Comparison of ENCODE assay signal across 8 mouse cellular contexts in genomic region chr8:69888902-69889301, GRCm38 (mm10). TPM values are rescaled to one million over a fixed set of nuclear protein-coding genes. Genes with fewer than 3 reads are reported as not detected.
A peak's percentile ranks its signal among the peaks of the same experiment; 100 is the strongest.
DNase-seq lines count a peak whose midpoint lies in the region; ATAC-seq lines count a peak whose summit lies in the region.

No protein-coding gene starts in this region.

- peaks cover 25% of the 10 kb centered on the region for H3K4me1 ChIP-seq in heart, embryonic 16.5 days (ENCODE audit: control insufficient read depth, insufficient read depth, low read length)
- H3K4me1 ChIP-seq in embryonic facial prominence, embryonic 11.5 days (ENCODE audit: control insufficient read depth, insufficient read depth, low read length), result peaks cover 8% of the 10 kb centered on the region; the same call in 1 of the 2 replicates
- peaks cover 40% of the 10 kb centered on the region for H3K4me1 ChIP-seq in hindbrain, embryonic 12.5 days
- peaks cover 61% of the 10 kb centered on the region for H3K4me1 ChIP-seq in midbrain, embryonic 13.5 days (replicated peaks)

- no peak overlapping the region for H3K27ac ChIP-seq in heart, embryonic 16.5 days (ENCODE audit: low read length)
- no peak overlapping the region for H3K27ac ChIP-seq in embryonic facial prominence, embryonic 11.5 days (replicated peaks; ENCODE audit: low read depth, low read length)
- no peak overlapping the region for H3K27ac ChIP-seq in hindbrain, embryonic 12.5 days
- H3K27ac ChIP-seq in midbrain, embryonic 13.5 days, result no peak overlapping the region

- DNase-seq in heart, adult 9 months (ENCODE audit: low spot score in 2 of 2), result no peak
- DNase-seq in embryonic facial prominence, embryonic 11.5 days (ENCODE audit: low spot score), result no peak
- DNase-seq in thymus, postnatal 10 days (ENCODE audit: low spot score in 2 of 2), result no peak
- no peak for DNase-seq in yolk sac, embryonic 10.5 days (ENCODE audit: low spot score)
- no peak for DNase-seq in ovary, postnatal 10 days (ENCODE audit: low spot score)

- ATAC-seq in heart, embryonic 16.5 days (replicated peaks; ENCODE audit: extremely low read depth, insufficient read depth, low FRiP score), result no peak
- ATAC-seq in embryonic facial prominence, embryonic 11.5 days (replicated peaks; ENCODE audit: insufficient number of reproducible peaks, low FRiP score, low TSS enrichment, low read depth), result 0 out of 2 replicates have a peak, but pooled peaks have one; percentile 32
- ATAC-seq in hindbrain, embryonic 12.5 days (ENCODE audit: low FRiP score), result 0 out of 2 replicates have a peak, but pooled peaks have one; percentile 24
- ATAC-seq in midbrain, embryonic 13.5 days, result no peak

- H3K36me3 ChIP-seq in heart, embryonic 16.5 days (ENCODE audit: control insufficient read depth, insufficient read depth), result peaks cover 4% of the 10 kb centered on the region
- H3K36me3 ChIP-seq in embryonic facial prominence, embryonic 11.5 days (replicated peaks; ENCODE audit: control insufficient read depth, insufficient read depth, low read depth, low read length), result no peaks in the 10 kb centered on the region
- peaks cover 11% of the 10 kb centered on the region; the same call in 1 of the 2 replicates for H3K36me3 ChIP-seq in hindbrain, embryonic 12.5 days
- peaks cover 15% of the 10 kb centered on the region for H3K36me3 ChIP-seq in midbrain, embryonic 13.5 days

- peak overlapping the region; percentile 46 for H3K9ac ChIP-seq in heart, embryonic 16.5 days (ENCODE audit: low read length)
- H3K9ac ChIP-seq in embryonic facial prominence, embryonic 11.5 days (replicated peaks; ENCODE audit: low read length), result no peak overlapping the region
- H3K9ac ChIP-seq in hindbrain, embryonic 12.5 days, result peak overlapping the region; percentile 2; the same call in 1 of the 2 replicates
- peak overlapping the region; percentile 30; the same call in 1 of the 2 replicates for H3K9ac ChIP-seq in midbrain, embryonic 13.5 days (replicated peaks)

- H3K27me3 ChIP-seq in heart, embryonic 16.5 days (ENCODE audit: control insufficient read depth, insufficient read depth, low read length), result peaks cover 67% of the 10 kb centered on the region
- peaks cover 68% of the 10 kb centered on the region for H3K27me3 ChIP-seq in embryonic facial prominence, embryonic 11.5 days (ENCODE audit: control insufficient read depth, insufficient read depth, low read length)
- H3K27me3 ChIP-seq in hindbrain, embryonic 12.5 days, result peaks cover 81% of the 10 kb centered on the region
- peaks cover 70% of the 10 kb centered on the region for H3K27me3 ChIP-seq in midbrain, embryonic 13.5 days

- no peaks in the 10 kb centered on the region for H3K9me3 ChIP-seq in heart, embryonic 16.5 days (replicated peaks; ENCODE audit: control insufficient read depth, low read length)
- H3K9me3 ChIP-seq in embryonic facial prominence, embryonic 11.5 days (replicated peaks; ENCODE audit: control insufficient read depth, low read length), result no peaks in the 10 kb centered on the region
- H3K9me3 ChIP-seq in hindbrain, embryonic 12.5 days (replicated peaks), result no peaks in the 10 kb centered on the region
- H3K9me3 ChIP-seq in midbrain, embryonic 13.5 days, result no peaks in the 10 kb centered on the region

- H3K4me2 ChIP-seq in heart, embryonic 16.5 days (ENCODE audit: low read depth, low read length), result peak overlapping the region; percentile 61
- 0 out of 2 replicates have a peak overlapping the region, but pooled peaks have one; percentile 8 for H3K4me2 ChIP-seq in embryonic facial prominence, embryonic 11.5 days (ENCODE audit: low read depth, low read length)
- H3K4me2 ChIP-seq in hindbrain, embryonic 12.5 days (replicated peaks), result peak overlapping the region; percentile 42
- H3K4me2 ChIP-seq in midbrain, embryonic 13.5 days (replicated peaks), result peak overlapping the region; percentile 46

- H3K4me3 ChIP-seq in heart, embryonic 16.5 days (ENCODE audit: low read length), result peak overlapping the region; percentile 47
- H3K4me3 ChIP-seq in embryonic facial prominence, embryonic 11.5 days (ENCODE audit: low read depth, low read length), result 0 out of 2 replicates have a peak overlapping the region, but pooled peaks have one; percentile 5
- peak overlapping the region; percentile 23 for H3K4me3 ChIP-seq in hindbrain, embryonic 12.5 days
- peak overlapping the region; percentile 26 for H3K4me3 ChIP-seq in midbrain, embryonic 13.5 days (replicated peaks)

- whole genome bisulfite sequencing in heart, embryonic 16.5 days, result 5% methylated on average over 32 of the region's 32 CpGs
- 4% methylated on average over 32 of the region's 32 CpGs for WGBS in embryonic facial prominence, embryonic 11.5 days
- WGBS in hindbrain, embryonic 12.5 days, result 4% methylated on average over 32 of the region's 32 CpGs
- WGBS in midbrain, embryonic 13.5 days, result 3% methylated on average over 32 of the region's 32 CpGs

RNA-seq across cellular contexts. Expression of gene Cilp2, which starts 1.4 kb away (rescaled TPM):
- 0.29 and 0.47 TPM in 2 replicates for polyA plus RNA-seq in heart, embryonic 16.5 days (2015; fragmentation: Nextera tagmentation; extraction: Ambion mirVana)
- 0.32 and 0.66 TPM in 2 replicates for polyA plus RNA-seq in embryonic facial prominence, embryonic 11.5 days (2014; fragmentation: Nextera tagmentation; extraction: Ambion mirVana)
- polyA plus RNA-seq in hindbrain, embryonic 12.5 days (2016; fragmentation: Nextera tagmentation; extraction: Ambion mirVana), result 1.2 and 1.5 TPM in 2 replicates
- polyA plus RNA-seq in midbrain, embryonic 13.5 days (2015; fragmentation: Nextera tagmentation; extraction: Ambion mirVana), result 2.1 TPM in 2 replicates

RNA-seq across cellular contexts. Expression of gene Tssk6, which starts 13.1 kb away (rescaled TPM):
- polyA plus RNA-seq in heart, embryonic 16.5 days (2015; fragmentation: Nextera tagmentation; extraction: Ambion mirVana), result 1.1 and 2.0 TPM in 2 replicates
- 3.2 and 3.7 TPM in 2 replicates for polyA plus RNA-seq in embryonic facial prominence, embryonic 11.5 days (2014; fragmentation: Nextera tagmentation; extraction: Ambion mirVana)
- 4.1 and 4.7 TPM in 2 replicates for polyA plus RNA-seq in hindbrain, embryonic 12.5 days (2016; fragmentation: Nextera tagmentation; extraction: Ambion mirVana)
- polyA plus RNA-seq in midbrain, embryonic 13.5 days (2015; fragmentation: Nextera tagmentation; extraction: Ambion mirVana), result 3.7 and 4.1 TPM in 2 replicates

RNA-seq across cellular contexts. Expression of gene Ndufa13, which starts 13.5 kb away (rescaled TPM):
- 372 and 379 TPM in 2 replicates for polyA plus RNA-seq in heart, embryonic 16.5 days (2015; fragmentation: Nextera tagmentation; extraction: Ambion mirVana)
- polyA plus RNA-seq in embryonic facial prominence, embryonic 11.5 days (2014; fragmentation: Nextera tagmentation; extraction: Ambion mirVana), result 158 and 165 TPM in 2 replicates
- 160 and 167 TPM in 2 replicates for polyA plus RNA-seq in hindbrain, embryonic 12.5 days (2016; fragmentation: Nextera tagmentation; extraction: Ambion mirVana)
- 174 and 181 TPM in 2 replicates for polyA plus RNA-seq in midbrain, embryonic 13.5 days (2015; fragmentation: Nextera tagmentation; extraction: Ambion mirVana)

RNA-seq across cellular contexts. Expression of gene Yjefn3, which starts 13.6 kb away (rescaled TPM):
- 8.2 and 8.7 TPM in 2 replicates for polyA plus RNA-seq in heart, embryonic 16.5 days (2015; fragmentation: Nextera tagmentation; extraction: Ambion mirVana)
- polyA plus RNA-seq in embryonic facial prominence, embryonic 11.5 days (2014; fragmentation: Nextera tagmentation; extraction: Ambion mirVana), result 3.6 TPM in 2 replicates
- 10.1 and 12.4 TPM in 2 replicates for polyA plus RNA-seq in hindbrain, embryonic 12.5 days (2016; fragmentation: Nextera tagmentation; extraction: Ambion mirVana)
- polyA plus RNA-seq in midbrain, embryonic 13.5 days (2015; fragmentation: Nextera tagmentation; extraction: Ambion mirVana), result 9.1 and 10.8 TPM in 2 replicates

RNA-seq across cellular contexts. Expression of gene Pbx4, which starts 56.6 kb away (rescaled TPM):
- 4.1 and 5.4 TPM in 2 replicates for polyA plus RNA-seq in heart, embryonic 16.5 days (2015; fragmentation: Nextera tagmentation; extraction: Ambion mirVana)
- polyA plus RNA-seq in embryonic facial prominence, embryonic 11.5 days (2014; fragmentation: Nextera tagmentation; extraction: Ambion mirVana), result 13.8 and 14.9 TPM in 2 replicates
- polyA plus RNA-seq in hindbrain, embryonic 12.5 days (2016; fragmentation: Nextera tagmentation; extraction: Ambion mirVana), result 36.4 and 39.0 TPM in 2 replicates
- 59.2 and 65.0 TPM in 2 replicates for polyA plus RNA-seq in midbrain, embryonic 13.5 days (2015; fragmentation: Nextera tagmentation; extraction: Ambion mirVana)

Comparison
In these comparisons a context has a peak if more than half of its experiments do, and no peak if none do; other contexts are left out.
1. ATAC-seq: peak in embryonic facial prominence, embryonic 11.5 days (single experiment) and hindbrain, embryonic 12.5 days (single experiment); none in heart, embryonic 16.5 days (single experiment) and midbrain, embryonic 13.5 days (single experiment).
2. H3K4me2 ChIP-seq: peak in every context shown above with its lines; median percentile 61 in heart, embryonic 16.5 days; 46 in midbrain, embryonic 13.5 days; 42 in hindbrain, embryonic 12.5 days; 8 in embryonic facial prominence, embryonic 11.5 days.
3. Peak in every context shown above with its lines, with median percentiles within 50 percentile points of each other: H3K4me3 ChIP-seq.